Mouse (Mus musculus): ENCODE data around the gene Rgs6.

Gene Rgs6

DNA sequence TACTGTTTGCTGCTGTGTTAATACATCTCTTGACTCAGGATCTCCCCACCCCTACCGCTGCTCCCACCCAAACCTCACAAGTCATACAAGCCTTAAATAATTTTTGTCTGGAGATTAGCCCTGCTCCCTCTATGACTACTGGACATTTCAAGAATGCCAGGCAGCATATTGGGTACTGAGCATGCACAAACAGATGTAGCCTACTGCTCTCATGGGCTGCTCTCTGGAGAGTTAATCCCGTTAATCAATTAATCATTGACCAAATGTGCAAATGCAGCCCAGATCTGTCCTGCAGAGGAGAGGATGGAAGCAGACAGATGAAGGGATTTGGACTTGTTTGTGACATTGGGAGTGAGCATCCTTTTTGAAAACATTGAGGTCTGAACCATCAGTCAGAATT lies at the start of gene Rgs6:
Gene Rgs6, plus strand, starts transcription at position 276 of the 400 bp plus-strand sequence.
- in situ Hi-C loops (cut with MboI; ENCODE audit: unreplicated experiment in 2 of 2): no loop called here

DNA sequence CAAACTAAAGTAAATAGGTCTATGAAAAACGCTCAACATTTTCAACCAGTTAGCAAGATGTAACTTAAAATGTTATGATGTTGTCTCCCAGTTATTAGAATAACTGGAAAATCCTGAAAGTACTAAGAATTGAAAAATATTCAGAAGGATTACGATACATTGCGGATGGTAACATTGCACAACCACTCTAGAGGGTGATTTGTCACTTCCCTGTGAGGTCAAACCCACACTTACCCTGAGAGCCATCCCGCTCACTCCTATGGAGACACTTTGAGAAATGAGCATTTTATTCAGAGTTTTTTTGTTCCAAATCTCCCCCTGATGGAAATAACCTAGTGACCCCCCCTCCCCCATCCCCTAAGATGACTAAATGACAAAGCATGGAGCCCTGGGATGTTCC lies 41.0 kb upstream of the Rgs6 start:
- in situ Hi-C loops (cut with MboI; ENCODE audit: unreplicated experiment in 2 of 2): no loop called here

DNA sequence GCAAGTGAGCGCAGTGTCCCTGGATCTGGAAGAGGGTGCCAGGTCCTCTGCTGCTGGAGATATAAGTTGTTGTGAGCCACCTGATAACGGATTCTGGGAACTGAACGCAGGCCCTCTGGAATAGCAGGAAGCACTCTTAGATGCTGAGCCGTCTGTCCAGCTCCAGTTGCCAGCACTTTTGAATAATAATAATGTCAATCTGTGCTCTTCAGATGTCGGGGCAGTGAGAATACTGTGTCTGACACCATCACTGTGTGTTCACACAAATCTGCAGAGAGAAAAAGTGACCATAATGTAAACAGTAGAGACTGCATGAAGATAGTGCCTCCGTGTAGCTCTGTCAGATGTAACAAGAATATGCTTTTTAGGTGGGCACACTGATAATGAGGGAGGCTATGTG lies 38.9 kb upstream of the Rgs6 start:
- in situ Hi-C loops (cut with MboI; ENCODE audit: unreplicated experiment in 2 of 2): no loop called here

DNA sequence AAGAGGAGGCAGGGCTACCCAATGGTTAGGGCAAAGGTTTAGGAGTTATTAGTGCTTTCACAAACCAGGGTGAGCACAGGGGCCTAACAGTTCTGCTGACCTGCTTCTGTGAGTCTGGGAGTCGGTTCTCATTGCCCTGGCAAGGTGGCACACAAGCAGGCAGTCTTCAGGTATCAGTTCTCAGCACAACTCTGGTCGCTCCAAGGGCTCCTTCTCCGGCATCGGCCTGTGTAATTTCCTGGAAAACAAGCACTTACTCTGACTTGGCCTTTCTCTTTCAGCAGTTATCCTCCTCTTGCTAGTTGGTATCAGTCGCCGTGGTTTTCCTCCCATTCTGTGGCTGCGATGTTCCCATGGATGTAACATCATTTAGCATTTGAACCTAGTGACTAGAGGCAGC lies 38.0 kb upstream of the Rgs6 start:
- in situ Hi-C loops (cut with MboI; ENCODE audit: unreplicated experiment in 2 of 2): no loop called here

DNA sequence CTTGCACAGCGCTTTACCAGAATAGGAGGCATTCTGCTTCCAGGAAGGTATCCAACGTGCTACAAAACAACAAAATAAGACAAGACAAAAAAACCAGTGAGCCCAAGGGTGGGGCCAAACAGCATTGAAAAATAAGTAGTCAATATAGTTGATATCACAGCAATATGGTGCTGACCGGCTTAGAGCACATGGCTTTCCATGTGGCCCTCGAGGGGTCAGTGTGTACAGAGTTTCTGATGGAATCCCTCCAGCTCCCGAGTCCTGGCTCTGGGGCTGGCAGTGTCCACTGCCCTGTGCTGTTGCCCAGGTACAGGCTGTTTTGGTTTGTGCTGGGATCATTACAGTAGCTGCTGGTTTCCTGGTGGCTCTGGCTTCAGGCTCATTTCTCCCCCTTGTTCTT lies 35.7 kb upstream of the Rgs6 start:
- in situ Hi-C loops (cut with MboI; ENCODE audit: unreplicated experiment in 2 of 2): no loop called here

DNA sequence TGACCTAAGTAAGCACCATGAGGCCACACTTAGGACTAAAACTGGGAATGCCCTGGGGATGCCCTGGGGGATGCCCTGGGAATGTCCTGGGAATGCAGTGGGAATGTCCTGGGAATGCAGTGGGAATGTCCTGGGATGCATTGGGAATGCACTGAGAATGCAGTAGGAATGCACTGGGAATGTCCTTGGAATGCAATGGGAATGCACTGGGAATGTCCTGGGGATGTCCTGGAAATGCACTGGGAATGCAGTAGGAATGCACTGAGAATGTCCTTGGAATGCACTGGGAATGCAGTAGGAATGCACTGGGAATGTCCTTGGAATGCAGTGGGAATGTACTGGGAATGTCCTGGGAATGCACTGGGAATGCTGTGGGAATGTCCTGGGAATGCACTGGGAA lies 25.2 kb upstream of the Rgs6 start:
- in situ Hi-C loops (cut with MboI; ENCODE audit: unreplicated experiment in 2 of 2): no loop called here

DNA sequence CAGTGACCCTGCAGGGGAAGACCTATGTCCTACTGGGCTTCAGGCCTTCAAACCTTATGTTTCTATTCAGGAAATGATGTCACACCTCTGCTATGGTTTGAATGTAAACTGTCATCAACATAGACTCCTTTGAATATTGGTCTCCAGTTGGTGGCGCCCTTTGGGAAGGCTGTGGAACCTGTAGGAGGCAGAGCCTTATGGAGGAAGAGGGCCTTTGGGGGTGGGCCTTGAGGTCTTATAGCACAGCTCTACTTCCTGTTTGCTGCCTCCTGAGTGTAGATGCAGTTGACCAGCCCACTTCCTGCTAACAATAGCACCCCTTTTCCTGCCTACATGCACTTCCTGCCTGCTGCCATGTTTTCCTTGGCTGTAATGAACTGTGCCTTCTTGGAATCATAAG lies 19.7 kb upstream of the Rgs6 start:
- in situ Hi-C loops (cut with MboI; ENCODE audit: unreplicated experiment in 2 of 2): no loop called here

DNA sequence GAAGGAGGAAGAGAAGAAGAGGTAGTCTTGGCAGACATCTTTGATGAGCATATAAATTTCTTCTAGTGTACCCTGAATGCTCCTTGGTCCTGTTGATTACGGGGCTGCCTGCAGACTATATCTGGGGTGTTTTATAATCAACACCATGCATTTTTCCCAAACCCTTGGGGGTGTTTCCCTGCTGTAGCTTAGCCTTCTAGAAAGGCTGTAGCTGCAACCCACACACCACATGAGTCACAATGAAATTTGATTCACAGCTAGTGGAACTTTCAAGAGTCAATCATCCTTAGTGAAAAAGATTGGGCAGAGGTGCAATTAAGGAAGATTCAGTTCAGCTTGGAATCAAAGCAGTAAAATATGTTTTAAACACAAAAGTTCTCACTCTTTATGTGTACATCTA lies 15.4 kb upstream of the Rgs6 start:
- in situ Hi-C loops (cut with MboI; ENCODE audit: unreplicated experiment in 2 of 2): no loop called here

DNA sequence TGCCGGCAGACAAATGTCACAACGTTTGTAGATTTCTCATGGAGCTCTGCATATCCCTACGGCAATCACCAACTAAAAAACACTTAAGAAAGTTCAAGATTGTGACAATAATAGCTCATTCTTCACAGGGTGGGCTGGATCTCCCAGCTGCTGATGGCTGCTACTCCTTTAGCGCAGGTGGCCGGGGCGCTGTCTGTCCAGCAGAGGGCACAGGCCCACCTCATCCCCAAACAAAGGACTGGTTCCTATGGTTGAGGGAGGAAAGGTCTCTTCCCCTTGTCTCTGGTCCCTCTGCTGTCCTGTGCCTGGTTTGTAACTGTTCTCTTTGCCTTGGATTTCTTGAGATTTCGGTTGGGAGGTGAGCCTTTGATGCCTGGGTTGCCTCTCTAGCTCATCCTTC lies 1.5 kb upstream of the Rgs6 start:
- in situ Hi-C loops (cut with MboI; ENCODE audit: unreplicated experiment in 2 of 2): no loop called here

DNA sequence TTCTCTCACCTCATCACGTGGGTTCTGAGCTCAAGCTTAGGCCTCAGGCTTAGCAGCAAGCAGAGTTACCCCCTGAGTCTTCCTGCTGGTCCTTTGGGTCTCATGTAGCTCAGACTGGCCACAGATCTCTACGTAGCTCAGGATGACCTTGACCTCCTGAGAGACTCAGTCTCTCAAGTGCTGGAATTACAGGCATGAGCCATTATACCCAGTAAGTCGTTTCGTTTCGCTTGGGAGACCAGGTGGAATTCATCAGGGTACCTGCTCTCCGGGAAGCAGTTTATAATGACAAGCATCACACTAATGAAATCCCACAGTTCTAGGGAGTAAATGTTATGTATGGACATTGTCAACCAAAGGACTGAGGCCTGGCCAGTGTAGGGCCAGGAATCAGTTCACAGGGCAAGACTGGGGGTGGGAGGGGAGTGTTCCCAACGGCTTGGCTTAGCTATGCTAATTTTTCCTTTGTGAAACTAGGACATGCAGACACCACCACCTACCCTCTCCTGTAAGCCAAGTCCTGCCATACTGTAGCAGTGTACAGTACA lies 670 bp upstream of the Rgs6 start:
- in situ Hi-C loops (cut with MboI; ENCODE audit: unreplicated experiment in 2 of 2): no loop called here

DNA sequence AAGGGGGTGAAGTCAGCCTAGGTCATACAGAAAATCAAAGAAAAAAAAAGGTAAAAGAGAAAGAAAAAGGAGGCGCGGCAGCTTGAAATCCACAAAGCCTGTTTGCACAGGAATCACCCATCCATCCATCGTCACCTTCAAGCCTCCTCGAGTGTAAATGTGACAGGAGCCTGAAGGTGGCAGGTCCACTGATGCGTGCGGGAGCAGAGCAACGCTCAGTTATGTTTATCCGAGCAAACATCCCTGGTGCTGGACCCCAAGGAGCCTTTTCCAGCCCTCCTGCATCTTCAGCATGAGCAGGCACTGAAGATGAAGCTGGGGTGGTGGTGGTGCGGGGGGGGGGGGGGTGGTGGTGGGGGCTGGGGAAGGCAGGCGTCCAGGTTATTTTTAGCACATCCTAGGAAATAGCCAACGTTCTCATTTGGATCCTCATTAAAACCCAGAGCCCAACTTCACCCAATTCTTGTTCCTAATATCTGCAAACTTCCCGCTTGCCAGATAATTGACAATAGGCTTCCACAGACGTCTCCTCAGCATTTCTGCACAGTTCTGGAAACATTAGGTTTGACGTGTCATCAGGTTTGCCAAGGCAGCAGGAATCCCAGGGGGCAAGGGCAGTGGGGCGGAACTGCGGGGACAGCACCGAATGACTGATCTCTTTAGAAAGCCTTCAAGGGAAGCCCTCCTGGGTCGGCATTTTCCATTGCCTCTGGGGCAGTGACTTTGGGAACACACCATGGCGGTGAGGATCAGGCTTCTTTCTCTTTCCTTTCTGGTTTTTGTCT lies 946 bp downstream of the Rgs6 start:
- in situ Hi-C loops (cut with MboI; ENCODE audit: unreplicated experiment in 2 of 2): no loop called here

DNA sequence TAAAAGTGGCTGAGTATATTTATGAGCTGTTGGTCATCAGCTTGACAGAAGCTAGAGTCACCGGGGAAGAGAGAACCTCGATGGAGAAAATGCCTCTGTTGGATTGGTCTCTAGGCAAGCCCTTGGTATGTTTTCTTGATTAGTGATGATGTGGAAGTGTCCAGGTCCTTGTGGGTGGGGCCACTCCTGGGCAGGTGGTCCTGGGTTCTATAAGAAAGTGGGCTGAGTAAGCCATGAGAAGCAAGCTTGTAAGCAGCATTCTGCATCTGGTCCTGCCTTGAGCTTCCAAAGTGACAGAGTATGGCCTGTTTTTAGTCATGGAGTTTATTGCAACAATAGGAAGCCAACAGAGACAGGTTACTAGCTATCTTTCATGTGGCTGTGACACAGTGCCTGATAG lies 10.9 kb downstream of the Rgs6 start:
- in situ Hi-C loops (cut with MboI; ENCODE audit: unreplicated experiment in 2 of 2): no loop called here

DNA sequence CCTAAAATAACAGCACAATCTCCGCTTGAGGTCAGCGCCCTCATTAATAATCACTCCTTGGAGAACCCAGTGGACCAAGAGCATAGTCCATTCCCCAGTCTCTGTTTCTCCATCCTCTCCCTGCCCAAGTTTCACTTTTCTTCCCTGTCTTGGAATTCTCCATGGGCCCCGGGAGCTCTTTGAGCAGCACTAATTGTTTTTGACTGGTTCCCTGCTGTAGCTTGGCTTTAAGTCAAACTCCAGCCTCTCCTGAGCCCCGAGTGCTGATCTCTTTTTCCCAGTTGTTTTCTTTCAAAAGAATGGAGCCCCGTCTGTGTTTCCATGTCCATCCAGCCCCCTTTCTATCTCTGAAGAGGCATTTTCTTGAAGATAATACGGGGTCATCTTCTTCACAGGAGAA lies 12.3 kb downstream of the Rgs6 start:
- in situ Hi-C loops (cut with MboI; ENCODE audit: unreplicated experiment in 2 of 2): no loop called here

DNA sequence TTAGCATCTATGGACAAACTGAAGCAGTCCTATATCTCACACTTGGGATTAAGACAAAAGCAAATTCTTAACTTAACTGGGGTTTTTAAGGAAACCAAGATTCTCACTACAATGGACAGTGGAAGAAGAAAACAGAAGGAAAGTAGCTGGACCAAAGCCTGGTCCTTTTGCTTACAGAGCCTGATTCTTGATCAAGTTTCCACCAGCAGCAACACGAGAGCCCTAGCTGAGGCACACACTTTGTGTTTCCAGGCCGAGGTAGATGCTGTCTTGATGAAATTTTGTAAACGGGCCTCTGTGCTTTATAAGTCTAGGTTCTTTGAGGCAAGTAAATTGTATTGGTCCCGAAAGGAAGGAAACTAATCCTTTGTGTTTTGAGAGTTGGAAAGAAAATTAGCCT lies 14.7 kb downstream of the Rgs6 start:
- in situ Hi-C loops (cut with MboI; ENCODE audit: unreplicated experiment in 2 of 2): no loop called here

DNA sequence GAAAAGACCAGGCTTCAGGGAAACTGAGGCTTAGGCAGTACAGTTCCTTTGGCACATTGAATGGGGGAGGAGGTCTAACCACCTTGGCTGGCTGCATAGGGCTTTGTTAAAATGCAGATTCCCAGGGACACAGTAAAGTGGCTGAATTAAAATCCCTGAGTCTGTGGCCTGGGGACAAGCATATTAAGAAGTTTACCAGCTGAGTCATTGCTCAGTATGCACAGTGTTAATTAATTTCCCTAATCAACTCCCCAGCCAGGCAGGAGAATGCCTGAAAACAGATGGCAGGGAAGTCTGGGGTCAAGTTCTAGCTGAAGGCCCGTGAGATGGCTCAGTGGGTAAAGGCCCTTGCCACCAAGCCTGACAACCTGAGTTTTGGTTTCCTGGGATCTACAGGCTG lies 15.2 kb downstream of the Rgs6 start:
- in situ Hi-C loops (cut with MboI; ENCODE audit: unreplicated experiment in 2 of 2): no loop called here

DNA sequence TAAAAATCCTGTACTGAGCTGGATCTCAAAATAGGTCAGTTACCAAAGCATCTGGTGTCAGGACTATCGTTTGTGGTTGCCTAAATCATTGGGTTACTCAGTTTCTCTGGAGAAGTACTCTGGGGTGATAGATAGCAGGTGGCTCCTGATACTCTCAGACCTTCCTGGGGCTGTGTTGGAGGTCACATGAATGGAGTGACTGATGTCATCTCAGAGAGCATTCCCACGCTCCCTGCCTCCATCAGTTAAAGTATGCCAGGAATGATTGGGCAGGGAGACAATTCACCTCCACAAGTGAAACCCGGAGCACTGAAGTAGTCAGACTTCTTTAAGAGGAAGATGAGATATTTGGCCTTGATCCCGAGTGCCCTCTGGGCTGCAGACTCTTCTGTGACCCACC lies 15.9 kb downstream of the Rgs6 start:
- in situ Hi-C loops (cut with MboI; ENCODE audit: unreplicated experiment in 2 of 2): no loop called here

DNA sequence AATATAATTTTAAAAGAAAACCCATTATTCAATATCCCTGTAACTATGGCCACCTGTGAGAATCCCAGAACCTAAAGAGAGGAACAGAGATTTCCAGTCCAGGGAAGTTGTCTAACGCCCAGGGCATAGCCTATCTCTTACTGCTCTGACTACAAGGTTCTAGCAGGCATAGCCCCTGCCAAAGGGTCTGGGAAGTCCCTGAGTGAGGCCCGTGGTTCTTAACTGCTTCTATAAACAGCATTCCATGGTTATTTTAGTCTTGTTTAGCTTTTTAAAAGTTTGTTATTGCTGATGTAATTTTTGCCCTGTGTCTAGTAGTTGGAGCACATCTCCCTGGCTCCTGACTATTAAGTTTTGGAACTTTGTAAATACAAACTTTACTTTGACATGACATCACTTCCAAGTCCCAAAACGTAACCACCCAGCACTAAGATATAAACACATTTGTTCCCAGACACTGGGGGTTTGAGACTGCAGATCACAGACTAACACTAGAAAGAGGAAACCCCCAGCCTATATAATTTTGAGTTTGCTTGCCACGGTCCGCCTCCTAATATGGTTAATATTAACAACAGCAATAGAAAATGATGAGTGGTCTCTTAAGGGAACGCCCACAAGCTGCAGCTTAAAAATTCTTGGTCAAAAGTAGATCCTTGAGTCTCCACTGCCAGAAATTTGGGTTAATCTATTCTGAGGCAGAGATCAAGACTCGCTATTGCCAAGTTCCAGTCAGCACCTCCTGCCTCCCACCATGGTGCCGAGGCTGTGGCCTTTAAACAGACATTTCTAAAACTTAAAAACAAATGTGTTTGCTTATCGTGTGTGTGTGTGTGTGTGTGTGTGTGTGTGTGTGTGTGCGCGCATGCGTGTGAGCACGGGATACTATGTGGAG lies 24.9 kb downstream of the Rgs6 start:
- in situ Hi-C loops (cut with MboI; ENCODE audit: unreplicated experiment in 2 of 2): no loop called here

DNA sequence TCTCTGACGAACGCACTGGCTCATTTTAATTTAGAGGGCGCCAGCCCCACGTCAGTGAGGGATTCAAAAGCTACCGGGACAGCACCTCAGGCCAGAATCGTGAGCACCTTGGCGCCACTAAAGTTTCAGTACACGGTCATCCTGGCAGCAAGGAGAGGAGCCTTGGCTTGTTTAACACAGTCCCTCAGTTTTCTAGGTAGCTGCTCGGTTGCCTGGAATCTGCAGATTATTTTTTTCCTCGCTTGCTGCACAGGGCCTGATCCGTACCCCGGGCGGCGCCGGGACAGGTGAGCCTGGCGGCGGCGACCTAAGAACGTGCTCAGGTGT lies 28.4 kb downstream of the Rgs6 start:
- in situ Hi-C loops (cut with MboI; ENCODE audit: unreplicated experiment in 2 of 2): no loop called here

DNA sequence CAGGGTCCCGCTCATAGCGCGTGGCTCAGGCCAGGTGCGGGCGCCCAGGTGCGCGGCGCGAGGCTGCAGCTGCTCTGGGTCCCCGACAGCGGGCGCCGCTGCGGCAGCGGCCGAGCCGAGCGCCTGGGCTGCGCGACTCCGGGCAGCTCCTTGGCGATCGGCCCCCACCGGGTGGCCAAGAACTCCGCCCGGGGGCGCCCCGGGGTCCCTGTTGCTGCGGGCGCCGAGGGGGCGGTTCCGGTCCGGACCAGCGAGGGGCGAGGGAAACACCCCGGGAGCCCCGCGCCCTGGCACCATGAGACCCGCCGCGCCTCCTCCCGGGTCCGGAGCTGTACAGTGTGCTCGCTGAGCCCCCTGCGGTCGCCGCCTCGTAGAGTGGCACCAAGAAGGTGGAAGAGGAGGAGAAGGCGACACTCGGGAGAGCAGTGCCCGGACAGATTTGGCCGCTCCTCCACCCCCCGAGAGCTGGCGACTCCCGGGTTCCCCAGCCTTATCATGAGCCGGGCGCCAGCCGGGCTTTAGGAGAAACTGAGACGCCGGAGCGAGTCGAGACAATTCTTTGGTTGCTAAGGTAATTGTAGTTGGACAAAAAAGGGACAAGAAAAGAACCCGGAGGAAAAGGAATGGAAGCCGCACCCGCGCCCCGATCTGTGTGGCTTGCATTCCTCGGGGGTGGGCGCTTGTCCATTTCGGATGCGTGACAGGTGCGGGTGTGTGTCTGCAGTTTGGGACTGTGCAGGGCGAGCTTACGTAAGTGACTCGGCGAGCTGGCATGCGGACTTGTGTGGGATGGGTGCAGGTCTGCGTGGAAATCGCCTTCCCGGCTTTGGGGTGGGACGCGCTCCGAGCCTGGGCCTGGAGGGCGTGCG lies 29.0 kb downstream of the Rgs6 start:
- in situ Hi-C loops (cut with MboI; ENCODE audit: unreplicated experiment in 2 of 2): no loop called here

DNA sequence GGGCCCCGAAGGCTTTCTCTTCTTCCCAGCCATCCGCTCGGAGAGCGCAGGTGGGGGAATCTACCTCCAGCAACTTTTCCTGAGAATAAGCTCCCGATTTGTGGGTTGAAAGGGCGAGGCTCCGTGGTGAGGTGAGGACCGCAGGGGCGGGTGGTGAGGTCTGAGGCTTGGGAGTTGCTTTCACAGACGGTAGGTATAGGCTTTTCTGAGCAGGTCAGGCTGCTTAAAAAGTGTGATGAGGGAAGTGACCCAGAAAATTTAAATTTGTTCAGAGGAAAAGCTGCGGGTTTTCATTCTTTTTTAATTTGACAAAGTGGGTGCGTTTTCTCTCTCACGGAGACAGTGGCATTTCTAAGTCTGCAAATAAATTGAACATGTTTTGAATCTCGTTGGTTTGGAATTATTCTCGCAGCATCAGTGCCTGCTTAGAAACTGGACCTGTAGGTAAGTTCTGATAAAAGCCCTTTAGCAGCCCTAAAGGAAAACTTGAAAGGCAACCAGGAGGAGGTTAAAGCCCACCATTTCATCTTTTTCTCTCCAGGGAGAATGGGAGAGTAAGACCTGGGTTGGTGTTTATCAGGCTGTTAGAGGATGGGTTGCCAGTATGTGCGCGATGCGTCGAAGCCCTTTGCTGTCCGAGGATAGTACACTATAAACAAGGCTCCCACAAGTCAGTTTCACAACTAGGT lies 29.7 kb downstream of the Rgs6 start:
- in situ Hi-C loops (cut with MboI; ENCODE audit: unreplicated experiment in 2 of 2): no loop called here

Data from v-Abl transformed pro-B cells (cell line).